Mouse (Mus musculus): Measurements from ENCODE around the gene Espnl.

Gene Espnl

DNA sequence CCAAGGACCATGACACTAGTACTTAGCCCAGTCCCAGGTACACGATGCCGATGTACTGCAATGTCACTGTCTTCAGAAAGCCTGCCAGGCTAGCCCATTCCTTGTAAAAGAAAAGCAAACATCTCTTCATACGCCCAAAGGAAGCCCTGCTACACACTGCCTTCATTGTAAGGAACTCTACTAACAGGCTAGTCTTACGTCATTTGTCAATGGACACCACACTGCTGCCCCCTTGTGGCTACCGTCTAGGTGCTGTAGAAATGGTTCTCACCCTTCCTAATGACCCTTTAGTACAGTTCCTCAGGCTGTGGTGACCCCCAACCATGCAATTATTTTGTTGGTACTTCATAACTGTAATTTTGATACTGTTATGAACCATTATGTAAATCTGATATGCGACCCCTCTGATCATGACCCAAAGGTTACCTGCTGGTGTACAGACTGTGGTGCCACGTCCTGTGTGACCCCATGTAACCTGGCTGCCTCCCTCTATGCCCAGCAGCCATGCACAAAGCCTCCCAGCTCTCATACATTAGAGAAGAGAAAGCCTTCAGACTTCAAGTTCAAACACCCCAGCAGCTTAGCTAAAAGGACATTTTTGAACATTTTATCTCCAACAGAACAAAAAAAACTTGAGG is 58.7 kb downstream of the Espnl start:
- DNase-seq (ENCODE audit: low spot score in 2 of 2): peak; percentile 69 to 73

DNA sequence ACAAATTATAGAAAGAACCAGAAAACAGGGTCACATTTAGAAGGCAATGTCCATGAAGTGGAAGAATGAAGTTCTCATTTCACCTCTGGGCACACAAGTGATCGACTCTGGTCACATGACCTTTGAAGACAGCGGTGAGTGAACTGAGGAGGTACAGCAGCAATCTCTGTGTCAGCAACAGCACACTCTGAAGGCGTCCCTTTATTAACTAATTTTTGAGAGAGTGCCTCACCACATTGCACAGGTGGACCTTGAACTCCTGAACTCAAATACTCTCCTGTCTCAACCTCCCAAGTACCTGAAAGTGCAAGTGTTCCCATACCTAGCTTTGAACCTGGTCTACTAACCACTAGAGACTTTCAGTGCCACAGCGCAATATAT is 59.2 kb downstream of the Espnl start:
- no peak for DNase-seq (ENCODE audit: low spot score in 2 of 2)

DNA sequence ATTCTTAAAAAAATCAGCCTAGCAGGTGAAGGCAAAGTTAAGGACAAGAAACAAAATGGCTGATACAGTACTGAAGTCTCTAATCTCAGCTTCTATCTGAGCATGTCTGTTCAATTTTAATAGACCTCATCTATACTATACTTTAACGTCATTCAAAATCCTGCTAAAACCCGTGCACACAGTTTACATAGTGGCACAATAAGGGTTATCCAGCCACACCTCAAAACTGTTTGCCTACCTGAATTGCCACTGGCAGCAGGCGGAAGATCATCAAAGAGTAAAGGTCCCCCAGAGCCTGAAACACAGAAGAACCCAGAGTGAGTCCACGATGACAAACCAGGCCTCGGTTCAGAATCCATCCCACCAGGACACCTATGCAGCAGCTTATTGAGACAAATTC is 68.5 kb downstream of the Espnl start:
- no peak for DNase-seq (ENCODE audit: low spot score in 2 of 2)

DNA sequence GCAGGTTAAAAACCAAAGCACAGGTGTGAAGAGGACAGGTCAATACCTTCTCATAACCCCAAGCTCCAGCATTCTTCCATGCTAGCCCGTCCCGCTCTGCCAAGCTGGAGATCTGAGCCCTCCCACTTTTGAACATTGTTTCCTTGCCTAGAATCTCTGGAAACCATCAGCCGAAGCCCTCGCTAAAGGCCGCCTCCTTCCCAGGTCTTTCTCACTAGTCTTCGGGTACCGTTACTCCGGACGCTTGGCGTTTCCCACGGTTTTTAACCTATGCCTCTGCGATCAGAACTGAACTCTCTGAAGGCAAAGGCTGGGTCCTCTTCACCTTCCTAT is 76.0 kb downstream of the Espnl start:
- DNase-seq (ENCODE audit: low spot score in 2 of 2): no peak
